In the genomic region with DNA sequence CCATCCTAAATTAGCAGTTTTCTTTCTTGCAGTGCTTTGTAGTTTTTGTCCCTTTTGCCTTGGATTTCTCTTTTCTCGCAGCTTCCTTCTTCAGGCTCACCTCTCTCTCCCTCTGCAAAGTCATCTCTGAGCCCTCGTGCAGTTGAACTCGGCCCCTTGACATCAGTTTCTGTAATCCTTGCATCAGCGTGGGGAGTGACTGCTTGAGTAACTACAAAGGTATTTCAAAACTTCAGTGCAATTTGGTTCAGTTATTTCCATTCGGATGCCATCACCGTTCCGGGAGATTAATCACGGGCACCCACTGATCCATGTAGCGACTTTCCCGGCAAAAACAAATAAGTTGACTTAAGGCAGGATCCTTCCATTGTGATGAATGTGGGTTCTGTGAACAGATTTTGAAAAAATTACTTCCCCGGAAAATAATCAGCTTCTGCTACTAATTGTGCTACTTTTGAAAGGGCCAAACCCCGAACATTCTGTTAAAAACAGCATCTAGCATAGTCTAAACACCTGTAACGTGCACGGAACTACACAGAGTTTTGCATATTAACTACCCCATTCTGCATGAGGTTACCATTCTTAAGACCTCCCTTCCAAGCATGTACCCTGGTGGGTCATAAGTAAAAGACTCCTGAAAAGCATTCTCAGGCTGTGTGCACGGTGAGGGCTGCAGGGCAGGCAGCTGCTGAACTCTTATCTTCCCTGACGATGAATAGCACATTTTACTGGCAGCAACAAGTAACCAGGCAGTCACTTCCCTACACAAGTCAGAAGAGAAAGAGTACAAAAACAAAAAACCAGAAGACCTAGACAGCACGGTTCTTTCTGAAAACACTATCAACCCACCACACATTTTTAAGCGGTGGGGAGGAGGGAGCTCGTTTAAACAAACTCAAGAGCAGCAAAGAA, we compare ENCODE assay signal across 8 mouse cellular contexts. TPM values are rescaled to one million over a fixed set of nuclear protein-coding genes. Genes with fewer than 3 reads are reported as not detected.
A peak's percentile ranks its signal among the peaks of the same experiment; 100 is the strongest.
DNase-seq lines count a peak whose midpoint lies in the region; ATAC-seq and TF ChIP-seq lines count a peak whose summit lies in the region.

No protein-coding gene starts in this region.

- no peaks in the 10 kb centered on the region for H3K27me3 ChIP-seq in embryonic facial prominence, embryonic 12.5 days
- H3K27me3 ChIP-seq in hindbrain, embryonic 15.5 days: no peaks in the 10 kb centered on the region
- H3K27me3 ChIP-seq in liver, embryonic 13.5 days: no peaks in the 10 kb centered on the region
- H3K27me3 ChIP-seq in neural tube, embryonic 11.5 days (ENCODE audit: control insufficient read depth, insufficient read depth, low read length): no peaks in the 10 kb centered on the region

- intact Hi-C loops in left cerebral cortex, postnatal 4 days (cut with DNase I): loop anchor here (5.0 kb wide), 2 partner anchors 73 to 122 kb away; no protein-coding TSS in a partner anchor
- intact Hi-C loops in left cerebral cortex, postnatal 14 days (cut with DNase I): loop anchor here (5.0 kb wide), 3 partner anchors 107 to 232 kb away; no protein-coding TSS in a partner anchor

- H3K36me3 ChIP-seq in embryonic facial prominence, embryonic 12.5 days: no peaks in the 10 kb centered on the region
- no peaks in the 10 kb centered on the region for H3K36me3 ChIP-seq in hindbrain, embryonic 15.5 days
- H3K36me3 ChIP-seq in liver, embryonic 13.5 days: peaks cover 17% of the 10 kb centered on the region
- no peaks in the 10 kb centered on the region for H3K36me3 ChIP-seq in neural tube, embryonic 11.5 days (ENCODE audit: control insufficient read depth, insufficient read depth, low read length)

- 0 out of 2 replicates have a peak, but pooled peaks cover 2% of the 10 kb centered on the region for H3K4me1 ChIP-seq in embryonic facial prominence, embryonic 12.5 days
- peaks cover 25% of the 10 kb centered on the region for H3K4me1 ChIP-seq in hindbrain, embryonic 15.5 days (replicated peaks)
- H3K4me1 ChIP-seq in liver, embryonic 13.5 days (replicated peaks): peaks cover 35% of the 10 kb centered on the region
- peaks cover 12% of the 10 kb centered on the region; the same call in 1 of the 2 replicates for H3K4me1 ChIP-seq in neural tube, embryonic 11.5 days (ENCODE audit: control insufficient read depth, insufficient read depth, low read length)

- TF ChIP-seq CTCF in layer of hippocampus, adult 2 months (conservative IDR thresholded peaks at IDR 0.05): no peak

- DNase-seq in layer of hippocampus, adult 2 months (ENCODE audit: low spot score in 2 of 2): no peak
- no peak for DNase-seq in layer of hippocampus, adult 9-10 months (ENCODE audit: low spot score)
- DNase-seq in liver, embryonic 13.5 days: peak; percentile 68
- peak; percentile 33 for DNase-seq in neural tube, embryonic 11.5 days (ENCODE audit: low spot score)
- DNase-seq in left cerebral cortex, postnatal 4 days: no peak
- no peak for DNase-seq in left cerebral cortex, postnatal 14 days (ENCODE audit: low spot score in 2 of 2)

- H3K9me3 ChIP-seq in embryonic facial prominence, embryonic 12.5 days: no peaks in the 10 kb centered on the region
- H3K9me3 ChIP-seq in hindbrain, embryonic 15.5 days: no peaks in the 10 kb centered on the region
- no peaks in the 10 kb centered on the region for H3K9me3 ChIP-seq in liver, embryonic 13.5 days (replicated peaks)
- no peaks in the 10 kb centered on the region for H3K9me3 ChIP-seq in neural tube, embryonic 11.5 days (ENCODE audit: control insufficient read depth, low read length)

- peak overlapping the region; percentile 80; the same call in 1 of the 2 replicates for H3K9ac ChIP-seq in embryonic facial prominence, embryonic 12.5 days
- H3K9ac ChIP-seq in hindbrain, embryonic 15.5 days: peak overlapping the region; percentile 66
- peak overlapping the region; percentile 99 for H3K9ac ChIP-seq in liver, embryonic 13.5 days
- H3K9ac ChIP-seq in neural tube, embryonic 11.5 days (ENCODE audit: low read length): peak overlapping the region; percentile 79

- ATAC-seq in embryonic facial prominence, embryonic 12.5 days (ENCODE audit: insufficient number of reproducible peaks, insufficient read depth, low FRiP score, low TSS enrichment): no peak
- ATAC-seq in hindbrain, embryonic 15.5 days (ENCODE audit: low FRiP score, low read depth): no peak
- ATAC-seq in liver, embryonic 13.5 days (ENCODE audit: low read depth): peak; percentile 54
- ATAC-seq in neural tube, embryonic 11.5 days (ENCODE audit: insufficient read depth, low FRiP score, low TSS enrichment): no peak

- WGBS in embryonic facial prominence, embryonic 12.5 days: 9% methylated on average over 19 of the region's 19 CpGs
- 9% methylated on average over 19 of the region's 19 CpGs for WGBS in hindbrain, embryonic 15.5 days
- 17% methylated on average over 19 of the region's 19 CpGs for WGBS in liver, embryonic 13.5 days (ENCODE audit: insufficient replicate concordance)
- WGBS in neural tube, embryonic 11.5 days: 12% methylated on average over 19 of the region's 19 CpGs

- H3K4me3 ChIP-seq in layer of hippocampus, adult 2 months: peak overlapping the region; percentile 93
- peak overlapping the region; percentile 80 for H3K4me3 ChIP-seq in embryonic facial prominence, embryonic 12.5 days
- peak overlapping the region; percentile 55 for H3K4me3 ChIP-seq in hindbrain, embryonic 15.5 days
- peak overlapping the region; percentile 96 for H3K4me3 ChIP-seq in liver, embryonic 13.5 days (replicated peaks)
- H3K4me3 ChIP-seq in neural tube, embryonic 11.5 days (ENCODE audit: low read depth, low read length): peak overlapping the region; percentile 89

- 0 out of 2 replicates have a peak overlapping the region, but pooled peaks have one; percentile 89 for H3K27ac ChIP-seq in layer of hippocampus, adult 2 months
- H3K27ac ChIP-seq in embryonic facial prominence, embryonic 12.5 days: peak overlapping the region; percentile 94; the same call in 1 of the 2 replicates
- no peak overlapping the region for H3K27ac ChIP-seq in hindbrain, embryonic 15.5 days (replicated peaks)
- peak overlapping the region; percentile 100 for H3K27ac ChIP-seq in liver, embryonic 13.5 days
- H3K27ac ChIP-seq in neural tube, embryonic 11.5 days (ENCODE audit: low read depth, low read length): peak overlapping the region; percentile 90; the same call in 1 of the 2 replicates

- H3K4me2 ChIP-seq in embryonic facial prominence, embryonic 12.5 days (replicated peaks): peak overlapping the region; percentile 57
- peak overlapping the region; percentile 56 for H3K4me2 ChIP-seq in hindbrain, embryonic 15.5 days
- H3K4me2 ChIP-seq in liver, embryonic 13.5 days: peak overlapping the region; percentile 75
- H3K4me2 ChIP-seq in neural tube, embryonic 11.5 days (ENCODE audit: low read depth): peak overlapping the region; percentile 57

RNA-seq across cellular contexts. Expression of gene Gadd45a, which starts 1.6 kb away (rescaled TPM):
- total RNA-seq in layer of hippocampus, adult 2 months (2021): 1 to 10 TPM; 8.4 to 9.5 TPM
- 25.8 and 33.0 TPM in 2 replicates for polyA plus RNA-seq in embryonic facial prominence, embryonic 12.5 days (2016; fragmentation: Nextera tagmentation; extraction: Ambion mirVana)
- polyA plus RNA-seq in hindbrain, embryonic 15.5 days (2015; fragmentation: Nextera tagmentation; extraction: Ambion mirVana): 17.1 and 17.3 TPM in 2 replicates
- 91.1 and 99.5 TPM in 2 replicates for polyA plus RNA-seq in liver, embryonic 13.5 days (2015; fragmentation: Nextera tagmentation; extraction: Ambion mirVana)
- 21.3 and 23.6 TPM in 2 replicates for polyA plus RNA-seq in neural tube, embryonic 11.5 days (2014; fragmentation: Nextera tagmentation; extraction: Ambion mirVana)
- 1 to 10 TPM; 3.2 to 4.0 TPM for total RNA-seq in left cerebral cortex, postnatal 4 days (2021)
- 10 to 100 TPM in 1 of 2 experiments, 1 to 10 TPM in 1; 6.6 to 10.3 TPM for total RNA-seq in left cerebral cortex, postnatal 14 days (2021)

Comparison
In these comparisons a context has a peak if more than half of its experiments do, and no peak if none do; other contexts are left out.
1. DNase-seq: peak in liver, embryonic 13.5 days (single experiment) and neural tube, embryonic 11.5 days (single experiment); none in layer of hippocampus, adult 2 months (0 of 2), layer of hippocampus, adult 9-10 months (single experiment), left cerebral cortex, postnatal 4 days (single experiment) and left cerebral cortex, postnatal 14 days (0 of 2).
2. Peak in every context shown above with its lines, with median percentiles within 50 percentile points of each other: H3K4me3 ChIP-seq, H3K4me2 ChIP-seq and H3K9ac ChIP-seq.